Mouse (Mus musculus) G1E (cell line): ENCODE measurements around the gene Map3k3.

Experiments used
- CTCF ChIP-seq: IDR thresholded peaks from 2 replicates; pipeline ENCODE4 v1.5.1; 2012; ENCODE audit warnings: low read depth, low read length, inconsistent platforms, mixed read lengths
- GATA1 ChIP-seq: IDR thresholded peaks from 2 replicates; pipeline ENCODE4 v1.6.1; 2012; ENCODE audit warnings: borderline replicate concordance, low read length, inconsistent platforms, mixed read lengths
- GATA2 ChIP-seq: IDR thresholded peaks from 2 replicates; pipeline ENCODE4 v1.6.1; 2012; ENCODE audit warnings: low read depth, low read length, inconsistent platforms, borderline replicate concordance
- POLR2AphosphoS5 ChIP-seq: IDR thresholded peaks from 2 replicates; pipeline ENCODE4 v1.6.1; 2012; ENCODE audit warnings: low read depth, low read length, inconsistent platforms; ENCODE audit not compliant: insufficient replicate concordance
- TAL1 ChIP-seq: conservative IDR thresholded peaks from 2 replicates; pipeline ENCODE4 v1.6.1; 2012; ENCODE audit warnings: low read depth, low read length, inconsistent platforms, mixed read lengths

- no peak for TF ChIP-seq CTCF
- TF ChIP-seq GATA1, result no peak
- no peak for TF ChIP-seq GATA2
- TF ChIP-seq POLR2AphosphoS5, result no peak
- TF ChIP-seq TAL1, result no peak
Observed at GRCm38 (mm10) chr11:106192241-106192640, 107.8 kb downstream of the Map3k3 start.
